Mouse (Mus musculus) CH12.LX (cell line): Measurements from ENCODE around the gene Pcdh7. TPM values are rescaled to one million over a fixed set of nuclear protein-coding genes. Genes with fewer than 3 reads are reported as not detected.
"Not testable (repeated sequence)": the region's sequence is repeated elsewhere in the genome, so short reads cannot be mapped to it uniquely, and the experiment has no call there.

Experiments used
- DNase-seq: peaks from one replicate; pipeline ENCODE4 v3.0.0-alpha.2; 2013; ENCODE audit errors: extremely low read depth
- H3K27ac ChIP-seq: 2 replicates; pipeline ENCODE4 v1.5.1; 2012; ENCODE audit warnings: low read depth, mild to moderate bottlenecking, control low read depth, moderate library complexity; ENCODE audit not compliant: insufficient read depth
- H3K27me3 ChIP-seq: replicated peaks from 2 replicates; pipeline ENCODE3; 2012; ENCODE audit warnings: inconsistent platforms
- H3K36me3 ChIP-seq, 2 experiments: replicated peaks in 1 of 2; 2 replicates each; pipeline versions ENCODE3 to v1.6.1; 2012; ENCODE audit warnings: inconsistent platforms in 1 of 2, low read length in 1 of 2, mild to moderate bottlenecking in 1 of 2, mixed read lengths in 1 of 2, moderate library complexity in 1 of 2; ENCODE audit not compliant: control insufficient read depth in 1 of 2, insufficient read depth in 1 of 2
- H3K4me1 ChIP-seq, 2 experiments: 2 replicates each; pipeline ENCODE4 v1.6.1; 2012; ENCODE audit warnings: inconsistent platforms in 1 of 2, moderate library complexity in 1 of 2; ENCODE audit not compliant: insufficient read depth in 2 of 2, control insufficient read depth in 1 of 2
- H3K4me2 ChIP-seq: 2 replicates; pipeline ENCODE4 v1.6.1; 2012; ENCODE audit warnings: low read depth, mild to moderate bottlenecking, control low read depth; ENCODE audit not compliant: poor library complexity, insufficient read depth, severe bottlenecking
- H3K4me3 ChIP-seq, 3 experiments: fragments of 150-350 bp in 1 of 3; sonication (generic) in 1 of 3; replicated peaks in 1 of 3; 2 replicates each; pipeline versions ENCODE3 to v1.5.1; 2011 to 2012; ENCODE audit warnings: low read depth in 2 of 3, low read length in 2 of 3, mild to moderate bottlenecking in 2 of 3, moderate library complexity in 2 of 3, control low read depth in 1 of 3, improper control_type of control experiment in 1 of 3, inconsistent platforms in 1 of 3, mixed read lengths in 1 of 3; ENCODE audit not compliant: poor library complexity in 1 of 3
- H3K79me2 ChIP-seq: replicated peaks from 2 replicates; pipeline ENCODE4 v1.6.1; 2012; ENCODE audit warnings: mild to moderate bottlenecking, moderate library complexity; ENCODE audit not compliant: control insufficient read depth, poor library complexity, insufficient read depth, severe bottlenecking; ENCODE audit errors: extremely low read depth
- H3K9ac ChIP-seq: 2 replicates; pipeline ENCODE4 v1.6.1; 2012; ENCODE audit warnings: low read depth, mild to moderate bottlenecking, control low read depth, moderate library complexity; ENCODE audit not compliant: insufficient read depth
- H3K9me3 ChIP-seq: replicated peaks from 2 replicates; pipeline ENCODE3; 2012; ENCODE audit warnings: low read length, inconsistent platforms, mixed read lengths
- BHLHE40 ChIP-seq: IDR thresholded peaks from 2 replicates; pipeline ENCODE4 v1.6.1; 2011; ENCODE audit warnings: mild to moderate bottlenecking, low read depth, low read length, improper control_type of control experiment
- CHD1 ChIP-seq: IDR thresholded peaks from 2 replicates; pipeline ENCODE4 v1.6.1; 2012; ENCODE audit warnings: low read depth, low read length, improper control_type of control experiment, inconsistent platforms
- CHD2 ChIP-seq: IDR thresholded peaks from 2 replicates; pipeline ENCODE4 v1.6.1; 2011; ENCODE audit warnings: low read length, improper control_type of control experiment
- E2F4 ChIP-seq: IDR thresholded peaks from 2 replicates; pipeline ENCODE4 v1.6.1; 2011; ENCODE audit warnings: low read depth, low read length, improper control_type of control experiment; ENCODE audit not compliant: insufficient replicate concordance
- ELF1 ChIP-seq: IDR thresholded peaks from 2 replicates; pipeline ENCODE4 v1.6.1; 2014; ENCODE audit warnings: low read depth, mild to moderate bottlenecking, inconsistent platforms, low read length, improper control_type of control experiment
- EP300 ChIP-seq: IDR thresholded peaks from 2 replicates; pipeline ENCODE4 v1.6.1; 2011; ENCODE audit warnings: low read length, improper control_type of control experiment
- GABPA ChIP-seq: IDR thresholded peaks from 2 replicates; pipeline ENCODE4 v1.6.1; 2012; ENCODE audit warnings: low read depth, low read length, improper control_type of control experiment, inconsistent platforms; ENCODE audit not compliant: insufficient replicate concordance
- JUN ChIP-seq: IDR thresholded peaks from 2 replicates; pipeline ENCODE4 v1.6.1; 2011; ENCODE audit warnings: low read depth, mild to moderate bottlenecking, low read length, improper control_type of control experiment, moderate library complexity; ENCODE audit not compliant: insufficient read depth
- MAZ ChIP-seq: IDR thresholded peaks from 2 replicates; pipeline ENCODE4 v1.6.1; 2012; ENCODE audit warnings: low read depth, mild to moderate bottlenecking, inconsistent platforms, low read length, improper control_type of control experiment, moderate library complexity
- MEF2A ChIP-seq: IDR thresholded peaks from 2 replicates; pipeline ENCODE4 v1.6.1; 2014; ENCODE audit warnings: low read depth, mild to moderate bottlenecking, inconsistent platforms, low read length, improper control_type of control experiment, borderline replicate concordance
- MYC ChIP-seq: IDR thresholded peaks from 2 replicates; pipeline ENCODE4 v1.6.1; 2011; ENCODE audit warnings: low read depth, mild to moderate bottlenecking, improper control_type of control experiment, low read length
- PAX5 ChIP-seq: IDR thresholded peaks from 2 replicates; pipeline ENCODE4 v1.6.1; 2012; ENCODE audit warnings: low read length, inconsistent platforms, mixed read lengths
- POLR2A ChIP-seq: IDR thresholded peaks from 2 replicates; pipeline ENCODE4 v1.6.1; 2011; ENCODE audit warnings: low read depth, mild to moderate bottlenecking, improper control_type of control experiment, low read length
- TBP ChIP-seq: conservative IDR thresholded peaks from 2 replicates; pipeline ENCODE4 v1.6.1; 2011; ENCODE audit warnings: low read depth, low read length, improper control_type of control experiment
- ZC3H11A ChIP-seq: IDR thresholded peaks from 2 replicates; pipeline ENCODE4 v1.6.1; 2012; ENCODE audit warnings: low read depth, mild to moderate bottlenecking, inconsistent platforms, low read length, improper control_type of control experiment
- ZMIZ1 ChIP-seq: IDR thresholded peaks from 2 replicates; pipeline ENCODE4 v1.6.1; 2012; ENCODE audit warnings: low read depth, mild to moderate bottlenecking, inconsistent platforms, low read length, improper control_type of control experiment
- dilution Hi-C: fragments of 300-500 bp; cut with MboI; formaldehyde crosslinking; loops from 2 replicates; pipeline ENCODE4 v1.14.3; 2020; ENCODE audit warnings: low sequenced_read_pairs; ENCODE audit not compliant: extremely low pct_unique_long_range_greater_than_20kb, extremely low pct_ligation_motif_present
- in situ Hi-C: fragments of 300-500 bp; cut with MboI; formaldehyde crosslinking; loops from 3 replicates; pipeline ENCODE4 v1.14.3; 2019; ENCODE audit warnings: low sequenced_read_pairs, low pct_ligation_motif_present, low pct_unique_long_range_greater_than_20kb, mixed read lengths
- polyA plus RNA-seq: library from polyadenylated mRNA; unstranded; fragments of >175 nt; gene quantifications from 2 replicates; pipeline ENCODE4 v1.2.1, GENCODE M21; 2012; ENCODE audit warnings: low read depth; ENCODE audit not compliant: insufficient read length
- total RNA-seq, 2 experiments: library from RNA; depleted of rRNA; stranded (reverse); fragments of 300-350 nt in 1 of 2; fragments of >200 nt in 1 of 2; gene quantifications; 2 replicates each; pipeline ENCODE4 v1.2.3; 2012 to 2014

Gene Pcdh7
- total and polyA plus RNA-seq, 3 experiments = not detected

GRCm38 (mm10) chr5:58153966-58154365 lies 436.2 kb downstream of the Pcdh7 start:
- Histone ChIP-seq H3K27ac (no peak overlapping the region), H3K9ac (no peak overlapping the region), H3K4me1 (no peaks in the 10 kb centered on the region), H3K9me3 (peaks cover 5% of the 10 kb centered on the region), H3K79me2 (no peaks in the 10 kb centered on the region), H3K36me3 (no peaks in the 10 kb centered on the region), H3K27me3 (no peaks in the 10 kb centered on the region), H3K4me2 (no peak overlapping the region), H3K4me3 (no peak overlapping the region)
- in situ Hi-C loops = no loop called here
- no peak for TF ChIP-seq CHD2
- TF ChIP-seq PAX5 = no peak
- no peak for TF ChIP-seq JUN
- no peak for TF ChIP-seq ELF1
- TF ChIP-seq EP300 = no peak
- no peak for TF ChIP-seq ZC3H11A
- TF ChIP-seq ZMIZ1 = no peak
- TF ChIP-seq BHLHE40 = no peak
- no peak for TF ChIP-seq GABPA
- no peak for TF ChIP-seq CHD1
- no peak for TF ChIP-seq MEF2A
- TF ChIP-seq E2F4 = no peak
- no peak for TF ChIP-seq TBP
- TF ChIP-seq MYC = no peak
- dilution Hi-C loops = no loop called here
- no peak for DNase-seq

- Histone ChIP-seq H3K79me2 (no peaks in the 10 kb centered on the region), H3K4me3 (no peak overlapping the region), H3K4me2 (no peak overlapping the region), H3K27ac (no peak overlapping the region), H3K27me3 (no peaks in the 10 kb centered on the region), H3K36me3 (no peaks in the 10 kb centered on the region), H3K4me1 (no peaks in the 10 kb centered on the region), H3K9ac (no peak overlapping the region), H3K9me3 (peaks cover 6% of the 10 kb centered on the region)
- TF ChIP-seq MYC (no peak), MAZ (no peak), MEF2A (no peak), BHLHE40 (no peak), POLR2A (no peak)
- in situ Hi-C loops = no loop called here
- DNase-seq = no peak
- dilution Hi-C loops = no loop called here
Measured at GRCm38 (mm10) chr5:58172218-58172617, 454.5 kb downstream of the Pcdh7 start.

GRCm38 (mm10) chr5:58174335-58174734 lies 456.6 kb downstream of the Pcdh7 start:
- H3K27ac ChIP-seq, DNase-seq, H3K27me3 ChIP-seq, H3K36me3 ChIP-seq, H3K79me2 ChIP-seq, H3K9ac ChIP-seq, H3K4me2 ChIP-seq, H3K4me3 ChIP-seq, in situ Hi-C loops, H3K4me1 ChIP-seq, dilution Hi-C loops: not testable (repeated sequence)
- H3K9me3 ChIP-seq = peaks cover 11% of the 10 kb centered on the region
